Comparison of ENCODE assay signal across 8 mouse cellular contexts in the genomic region with DNA sequence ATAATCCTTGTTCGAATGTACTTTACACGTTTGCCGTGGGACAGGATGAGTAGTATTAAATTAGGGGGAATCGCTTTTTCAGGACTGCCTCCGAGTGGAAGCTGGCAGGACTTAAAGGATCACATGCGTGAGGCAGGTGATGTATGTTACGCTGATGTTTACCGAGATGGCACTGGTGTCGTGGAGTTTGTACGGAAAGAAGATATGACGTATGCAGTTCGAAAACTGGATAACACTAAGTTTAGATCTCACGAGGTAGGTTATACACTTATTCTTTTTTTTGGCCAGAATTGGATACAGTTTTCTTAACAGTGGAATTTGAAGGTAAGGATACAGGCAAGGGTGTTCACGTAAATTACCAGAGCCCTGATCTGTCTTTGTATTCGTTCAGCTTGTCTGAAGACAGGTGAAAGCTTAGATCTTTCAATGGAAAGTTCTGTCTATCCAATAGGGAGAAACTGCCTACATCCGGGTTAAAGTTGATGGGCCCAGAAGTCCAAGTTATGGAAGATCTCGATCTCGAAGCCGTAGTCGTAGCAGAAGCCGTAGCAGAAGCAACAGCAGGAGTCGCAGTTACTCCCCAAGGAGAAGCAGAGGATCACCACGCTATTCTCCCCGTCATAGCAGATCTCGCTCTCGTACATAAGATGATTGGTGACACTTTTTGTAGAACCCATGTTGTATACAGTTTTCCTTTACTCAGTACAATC. TPM values are rescaled to one million over a fixed set of nuclear protein-coding genes. Genes with fewer than 3 reads are reported as not detected.
DNase-seq lines count a peak whose midpoint lies in the region; ATAC-seq and TF ChIP-seq lines count a peak whose summit lies in the region.

No protein-coding gene starts in this region.

- 12% methylated on average over 26 of the region's 26 CpGs for WGBS in lung, adult 2 months
- WGBS in hindbrain, embryonic 10.5 days = 34% methylated on average over 26 of the region's 26 CpGs
- WGBS in midbrain, embryonic 12.5 days = 28% methylated on average over 26 of the region's 26 CpGs

- H3K4me3 ChIP-seq in lung, adult 2 months (replicated peaks; ENCODE audit: extremely low read depth, low read depth, low read length) = peak overlapping the region; percentile 54
- peak overlapping the region; percentile 99 for H3K4me3 ChIP-seq in hindbrain, embryonic 10.5 days
- peak overlapping the region; percentile 97 for H3K4me3 ChIP-seq in midbrain, embryonic 12.5 days

- peaks cover 58% of the 10 kb centered on the region for H3K36me3 ChIP-seq in hindbrain, embryonic 10.5 days
- peaks cover 29% of the 10 kb centered on the region for H3K36me3 ChIP-seq in midbrain, embryonic 12.5 days

- peaks cover 11% of the 10 kb centered on the region for H3K4me1 ChIP-seq in lung, adult 2 months (ENCODE audit: control insufficient read depth, insufficient read depth, low read length)
- H3K4me1 ChIP-seq in hindbrain, embryonic 10.5 days (replicated peaks) = peaks cover 39% of the 10 kb centered on the region
- H3K4me1 ChIP-seq in midbrain, embryonic 12.5 days = peaks cover 38% of the 10 kb centered on the region

- no peak for DNase-seq in lung, adult 2 months
- DNase-seq in lung, postnatal 4 days = no peak
- DNase-seq in ZHBTc4 (ENCODE audit: low read depth, low spot score) = peak; percentile 60
- no peak for DNase-seq in hindbrain, embryonic 10.5 days (ENCODE audit: low spot score)
- DNase-seq in retina, embryonic 14.5 days (ENCODE audit: low spot score) = no peak
- no peak for DNase-seq in adrenal gland, postnatal 25 days

- no peaks in the 10 kb centered on the region for H3K9me3 ChIP-seq in hindbrain, embryonic 10.5 days
- no peaks in the 10 kb centered on the region for H3K9me3 ChIP-seq in midbrain, embryonic 12.5 days

- H3K4me2 ChIP-seq in midbrain, embryonic 12.5 days (replicated peaks) = peak overlapping the region; percentile 90

- peak overlapping the region; percentile 99 for H3K9ac ChIP-seq in midbrain, embryonic 12.5 days (replicated peaks)

- no peak for TF ChIP-seq POLR2A in lung, adult 2 months (IDR thresholded peaks at IDR 0.05; ENCODE audit: borderline replicate concordance, extremely low read depth, low read depth, low read length)

- H3K27me3 ChIP-seq in hindbrain, embryonic 10.5 days (ENCODE audit: insufficient read depth, poor library complexity, severe bottlenecking) = no peaks in the 10 kb centered on the region
- no peaks in the 10 kb centered on the region for H3K27me3 ChIP-seq in midbrain, embryonic 12.5 days

- peak overlapping the region; percentile 100 for H3K27ac ChIP-seq in hindbrain, embryonic 10.5 days
- 0 out of 2 replicates have a peak overlapping the region, but pooled peaks have one; percentile 3 for H3K27ac ChIP-seq in midbrain, embryonic 12.5 days (replicated peaks)

- no peak for TF ChIP-seq CTCF in lung, adult 2 months (IDR thresholded peaks at IDR 0.05; ENCODE audit: insufficient read depth, low read length)

- no peak for ATAC-seq in midbrain, embryonic 12.5 days (ENCODE audit: low FRiP score, low read depth)
- ATAC-seq in frontal cortex, adult (ENCODE audit: low TSS enrichment) = no peak

RNA-seq across cellular contexts. Expression of a gene that starts 1.9 kb away (rescaled TPM):
- polyA plus RNA-seq in lung, adult 2 months (2012; rRNA removed) = 76.5 and 93.4 TPM in 2 replicates
- polyA plus RNA-seq in hindbrain, embryonic 10.5 days (2016; fragmentation: Nextera tagmentation; extraction: Ambion mirVana) = 337 and 377 TPM in 2 replicates
- polyA plus RNA-seq in midbrain, embryonic 12.5 days (2016; fragmentation: Nextera tagmentation; extraction: Ambion mirVana) = 484 and 550 TPM in 2 replicates
- total RNA-seq in adrenal gland, postnatal 25 days (2021) = 226 and 298 TPM in 2 replicates

RNA-seq across cellular contexts. Expression of a gene that starts 19.0 kb away (rescaled TPM):
- 22.4 and 26.5 TPM in 2 replicates for polyA plus RNA-seq in lung, adult 2 months (2012; rRNA removed)
- polyA plus RNA-seq in hindbrain, embryonic 10.5 days (2016; fragmentation: Nextera tagmentation; extraction: Ambion mirVana) = 64.7 and 64.8 TPM in 2 replicates
- 88.6 and 95.5 TPM in 2 replicates for polyA plus RNA-seq in midbrain, embryonic 12.5 days (2016; fragmentation: Nextera tagmentation; extraction: Ambion mirVana)
- 45.8 and 51.8 TPM in 2 replicates for total RNA-seq in adrenal gland, postnatal 25 days (2021)

RNA-seq across cellular contexts. Expression of a gene that starts 48.7 kb away (rescaled TPM):
- 40.7 and 42.9 TPM in 2 replicates for polyA plus RNA-seq in lung, adult 2 months (2012; rRNA removed)
- polyA plus RNA-seq in hindbrain, embryonic 10.5 days (2016; fragmentation: Nextera tagmentation; extraction: Ambion mirVana) = 20.5 and 27.1 TPM in 2 replicates
- polyA plus RNA-seq in midbrain, embryonic 12.5 days (2016; fragmentation: Nextera tagmentation; extraction: Ambion mirVana) = 40.5 and 45.7 TPM in 2 replicates
- 50.7 and 68.6 TPM in 2 replicates for total RNA-seq in adrenal gland, postnatal 25 days (2021)
